Mouse (Mus musculus) liver, embryonic 14.5 days (tissue): ENCODE measurements at regions not wholly inside any gene's neighbourhood (a gene's known extent, or its start where the extent isn't known, plus 50 kb on each side); places are given as distances from the start of the nearest gene placed in this dataset.
A peak's percentile ranks its signal among the peaks of the same experiment; 100 is the strongest.

Source experiments
- ATAC-seq: fragments of 200-750 bp; cut with Nextera tagmentation; 2 replicates; pipeline ENCODE4 v1.8.0; 2017; ENCODE audit warnings: moderate number of reproducible peaks, mild to moderate bottlenecking, moderate library complexity; ENCODE audit not compliant: insufficient read depth
- DNase-seq, 3 experiments: peaks; one replicate each; pipeline ENCODE4 v3.0.0-alpha.2; 2012 to 2013; ENCODE audit warnings: low read depth in 3 of 3, low spot score in 3 of 3
- H3K27ac ChIP-seq: fragments of 300-500 bp; sonication (generic); 2 replicates; pipeline ENCODE4 v1.5.1; 2014; ENCODE audit warnings: moderate library complexity, mild to moderate bottlenecking, control low read depth, inconsistent platforms
- H3K27me3 ChIP-seq: fragments of 300-500 bp; sonication (generic); 2 replicates; pipeline ENCODE4 v1.6.1; 2014; ENCODE audit warnings: mild to moderate bottlenecking, low read length, moderate library complexity; ENCODE audit not compliant: control insufficient read depth, insufficient read depth
- H3K36me3 ChIP-seq: fragments of 300-500 bp; sonication (generic); replicated peaks from 2 replicates; pipeline ENCODE4 v1.6.1; 2014; ENCODE audit warnings: low read depth; ENCODE audit not compliant: control insufficient read depth, insufficient read depth
- H3K4me1 ChIP-seq, 2 experiments: fragments of 200-500 bp in 1 of 2; fragments of 300-500 bp in 1 of 2; sonication (generic) in 1 of 2; replicated peaks; 2 replicates each; pipeline ENCODE4 v1.6.1; 2012 to 2014; ENCODE audit warnings: antibody characterized with exemption in 1 of 2, inconsistent platforms in 1 of 2, low read length in 1 of 2; ENCODE audit not compliant: control insufficient read depth in 2 of 2, insufficient read depth in 2 of 2
- H3K4me2 ChIP-seq: fragments of 300-500 bp; sonication (generic); 2 replicates; pipeline ENCODE4 v1.6.1; 2014; ENCODE audit warnings: low read depth, mild to moderate bottlenecking, control low read depth, moderate library complexity
- H3K4me3 ChIP-seq, 2 experiments: fragments of 200-500 bp in 1 of 2; fragments of 300-500 bp in 1 of 2; sonication (generic) in 1 of 2; 2 replicates each; pipeline ENCODE4 v1.5.1; 2012 to 2014; ENCODE audit warnings: low read depth in 2 of 2, low read length in 2 of 2, mild to moderate bottlenecking in 2 of 2, control low read depth in 1 of 2, inconsistent platforms in 1 of 2, moderate library complexity in 1 of 2; ENCODE audit not compliant: insufficient read depth in 1 of 2
- H3K9ac ChIP-seq: fragments of 300-500 bp; sonication (generic); replicated peaks from 2 replicates; pipeline ENCODE4 v1.6.1; 2014; ENCODE audit warnings: mild to moderate bottlenecking, control low read depth, moderate library complexity
- H3K9me3 ChIP-seq: fragments of 300-500 bp; sonication (generic); 2 replicates; pipeline ENCODE4 v1.6.1; 2016; ENCODE audit warnings: low read length, mixed read lengths; ENCODE audit not compliant: control insufficient read depth
- CTCF ChIP-seq: IDR thresholded peaks from 2 replicates; pipeline ENCODE4 v1.5.1; 2016; ENCODE audit warnings: antibody characterized with exemption, low read depth, control low read depth
- EP300 ChIP-seq: IDR thresholded peaks from 2 replicates; pipeline ENCODE4 v1.6.1; 2016; ENCODE audit warnings: antibody characterized with exemption, low read depth
- WGBS: fragments of 180-500 bp; shearing (Covaris S2); extraction: QIAGEN DNeasy Blood & Tissue Kit; methylation state at CpG from one replicate; pipeline ENCODE4 v1.1.7; 2014; ENCODE audit not compliant: insufficient replicate concordance; 5-methylcytosine and 5-hydroxymethylcytosine counted together

- TF ChIP-seq CTCF = no peak
- no peak for TF ChIP-seq EP300
- no peak for ATAC-seq
- Histone ChIP-seq H3K4me1 (0 out of 4 replicates have a peak, but pooled peaks cover 0 to 4% of the 10 kb centered on the region in 2 experiments), H3K4me3 (no peak overlapping the region), H3K4me2 (no peak overlapping the region), H3K36me3 (no peaks in the 10 kb centered on the region), H3K9me3 (no peaks in the 10 kb centered on the region), H3K9ac (no peak overlapping the region), H3K27ac (no peak overlapping the region), H3K27me3 (no peaks in the 10 kb centered on the region)
- no peak for DNase-seq
- WGBS = 55% methylated on average over 3 of the region's 3 CpGs
Observed at GRCm38 (mm10) chr10:21478004-21478403, 100.9 kb downstream of the Aldh8a1 start.

GRCm38 (mm10) chr10:21479403-21479802, 102.3 kb downstream of the Aldh8a1 start:
- no peaks in the 10 kb centered on the region for H3K9me3 ChIP-seq
- peak in 1 of 3 experiments; percentile 4 for DNase-seq
- no peak overlapping the region for H3K9ac ChIP-seq
- TF ChIP-seq EP300 = peak; percentile 28; the same call in 1 of the 2 replicates
- TF ChIP-seq CTCF = no peak
- no peaks in the 10 kb centered on the region for H3K36me3 ChIP-seq
- no peak overlapping the region for H3K27ac ChIP-seq
- no peak overlapping the region for H3K4me2 ChIP-seq
- no peak overlapping the region for H3K4me3 ChIP-seq
- no peaks in the 10 kb centered on the region for H3K27me3 ChIP-seq
- H3K4me1 ChIP-seq = 0 out of 4 replicates have a peak, but pooled peaks cover 0 to 4% of the 10 kb centered on the region in 2 experiments
- 11% methylated on average over 3 of the region's 3 CpGs for WGBS
- ATAC-seq = 0 out of 2 replicates have a peak, but pooled peaks have one; percentile 33

- Histone ChIP-seq H3K4me2 (no peak overlapping the region), H3K27ac (no peak overlapping the region), H3K4me1 (0 out of 4 replicates have a peak, but pooled peaks cover 0 to 4% of the 10 kb centered on the region in 2 experiments), H3K9me3 (no peaks in the 10 kb centered on the region), H3K9ac (no peak overlapping the region), H3K36me3 (no peaks in the 10 kb centered on the region), H3K27me3 (no peaks in the 10 kb centered on the region), H3K4me3 (no peak overlapping the region)
- TF ChIP-seq EP300 (no peak), CTCF (no peak)
- ATAC-seq (no peak), DNase-seq (no peak)
- WGBS = 79% methylated on average over 3 of the region's 3 CpGs
Observed at GRCm38 (mm10) chr10:21481255-21481654, 104.2 kb downstream of the Aldh8a1 start.

GRCm38 (mm10) chr10:21482055-21482454, 105.0 kb downstream of the Aldh8a1 start:
- H3K27me3 ChIP-seq = no peaks in the 10 kb centered on the region
- no peak for TF ChIP-seq EP300
- TF ChIP-seq CTCF = no peak
- H3K9ac ChIP-seq = no peak overlapping the region
- H3K9me3 ChIP-seq = no peaks in the 10 kb centered on the region
- DNase-seq (peak in 2 of 3 experiments; percentile 12), ATAC-seq (peak; percentile 65; the same call in 1 of the 2 replicates)
- WGBS = 11% methylated on average over 4 of the region's 4 CpGs
- H3K4me1 ChIP-seq = 0 out of 4 replicates have a peak, but pooled peaks cover 0 to 4% of the 10 kb centered on the region in 2 experiments
- H3K27ac ChIP-seq = no peak overlapping the region
- H3K36me3 ChIP-seq = no peaks in the 10 kb centered on the region
- H3K4me2 ChIP-seq = no peak overlapping the region
- no peak overlapping the region for H3K4me3 ChIP-seq

GRCm38 (mm10) chr10:21482659-21483058, 105.6 kb downstream of the Aldh8a1 start:
- DNase-seq (no peak), ATAC-seq (no peak)
- no peak overlapping the region for H3K9ac ChIP-seq
- no peak overlapping the region for H3K4me2 ChIP-seq
- H3K36me3 ChIP-seq = no peaks in the 10 kb centered on the region
- 84% methylated on average over 9 of the region's 9 CpGs for WGBS
- no peak overlapping the region for H3K4me3 ChIP-seq
- no peak overlapping the region for H3K27ac ChIP-seq
- H3K4me1 ChIP-seq = 0 out of 4 replicates have a peak, but pooled peaks cover 0 to 4% of the 10 kb centered on the region in 2 experiments
- no peaks in the 10 kb centered on the region for H3K27me3 ChIP-seq
- TF ChIP-seq EP300 (no peak), CTCF (no peak)
- no peaks in the 10 kb centered on the region for H3K9me3 ChIP-seq
